Mouse (Mus musculus): ENCODE measurements around the gene Tab1. TPM values are rescaled to one million over a fixed set of nuclear protein-coding genes. Genes with fewer than 3 reads are reported as not detected.

The Tab1 gene
- total RNA-seq (2021) = 14.6 and 23.0 TPM in 2 replicates
- long read RNA-seq, experiment 1, transcript Tab1-201 (11 exons, 2,964 nt) = major isoform, 33 of 50 reads
- long read RNA-seq, experiment 1, partial matches to known transcripts = 6 of 50 reads
- long read RNA-seq, experiment 1, other reads (novel, unspliced or antisense) = 11 of 50 reads
- long read RNA-seq, experiment 2, transcript Tab1-201 (11 exons, 2,964 nt) = major isoform, 31 of 38 reads
- long read RNA-seq, experiment 2, partial matches to known transcripts = 1 of 38 reads
- long read RNA-seq, experiment 2, other reads (novel, unspliced or antisense) = 6 of 38 reads

DNA sequence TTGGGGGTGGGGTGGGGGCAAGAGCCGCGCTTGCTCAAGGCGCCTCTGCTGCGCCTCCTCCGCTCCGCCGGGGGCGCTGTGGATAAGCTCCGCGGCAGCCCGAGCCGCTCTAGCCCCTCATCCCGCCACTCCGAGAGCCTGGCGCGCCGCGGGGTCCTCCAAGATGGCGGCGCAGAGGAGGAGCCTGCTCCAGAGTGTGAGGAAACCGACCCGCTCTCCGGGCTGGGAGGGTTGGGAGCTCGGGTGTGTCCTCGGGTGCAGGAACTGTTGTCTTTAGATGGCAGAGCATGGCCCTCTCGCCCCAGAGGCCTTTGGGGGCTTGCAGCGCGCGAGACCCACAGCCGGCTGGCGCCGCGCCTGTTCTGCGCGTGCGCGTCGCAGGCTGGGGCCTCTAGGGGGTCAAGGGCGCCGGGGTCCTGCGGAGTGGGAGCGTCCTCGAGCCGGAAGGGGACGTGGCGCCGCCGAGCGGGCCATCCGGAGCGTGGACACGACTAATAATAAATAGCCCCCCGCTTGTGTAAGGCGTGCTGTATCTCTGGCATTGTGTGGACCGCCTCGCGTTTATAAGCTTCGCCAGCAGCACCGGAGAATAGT, at the start of gene Tab1:
Tab1 (plus strand) TSS at position 135 of the 594 bp plus-strand sequence.
- DNase-seq = peak; percentile 96

DNA sequence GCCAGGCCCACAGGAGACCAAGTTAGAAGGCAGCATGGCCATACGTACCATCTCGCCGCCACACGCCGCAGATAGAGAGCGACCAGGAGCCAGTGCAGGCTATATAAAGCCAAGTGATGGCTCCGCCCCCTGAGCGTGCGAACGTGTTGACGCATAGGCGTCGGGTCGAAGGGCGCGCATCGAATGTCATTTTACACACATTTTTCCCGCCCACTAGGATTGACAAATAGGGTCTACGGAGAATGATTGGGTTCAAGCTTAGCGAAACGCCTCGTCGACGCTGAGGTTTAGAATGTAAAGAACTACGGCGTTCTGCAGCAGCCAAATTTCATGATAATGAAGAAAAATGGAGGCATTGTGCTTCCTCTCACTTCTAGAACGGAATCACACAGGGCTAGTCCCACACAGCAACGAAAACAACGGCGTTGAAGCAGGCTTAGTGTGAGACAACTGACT, 49.6 kb upstream of the Tab1 start:
- peak; percentile 98 for DNase-seq

DNA sequence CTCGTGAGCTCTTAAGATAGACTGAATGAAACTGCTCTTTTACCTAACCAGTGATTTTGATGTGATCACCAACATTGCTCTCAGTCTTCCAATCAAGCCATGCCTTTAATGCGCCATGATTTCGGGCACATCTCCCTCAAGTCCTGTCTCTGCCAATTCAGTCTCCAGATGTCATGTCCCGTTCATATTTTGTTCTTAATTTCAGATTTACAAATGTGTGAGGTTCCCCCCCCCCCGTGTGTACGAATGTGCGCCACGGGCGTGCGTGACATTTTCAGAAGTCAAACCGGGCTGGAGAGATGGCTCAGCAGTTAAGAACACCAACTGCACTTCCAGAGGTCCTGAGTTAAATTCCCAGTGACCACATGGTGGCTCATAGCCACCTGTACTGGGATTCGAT, 49.2 kb upstream of the Tab1 start:
- DNase-seq = no peak

DNA sequence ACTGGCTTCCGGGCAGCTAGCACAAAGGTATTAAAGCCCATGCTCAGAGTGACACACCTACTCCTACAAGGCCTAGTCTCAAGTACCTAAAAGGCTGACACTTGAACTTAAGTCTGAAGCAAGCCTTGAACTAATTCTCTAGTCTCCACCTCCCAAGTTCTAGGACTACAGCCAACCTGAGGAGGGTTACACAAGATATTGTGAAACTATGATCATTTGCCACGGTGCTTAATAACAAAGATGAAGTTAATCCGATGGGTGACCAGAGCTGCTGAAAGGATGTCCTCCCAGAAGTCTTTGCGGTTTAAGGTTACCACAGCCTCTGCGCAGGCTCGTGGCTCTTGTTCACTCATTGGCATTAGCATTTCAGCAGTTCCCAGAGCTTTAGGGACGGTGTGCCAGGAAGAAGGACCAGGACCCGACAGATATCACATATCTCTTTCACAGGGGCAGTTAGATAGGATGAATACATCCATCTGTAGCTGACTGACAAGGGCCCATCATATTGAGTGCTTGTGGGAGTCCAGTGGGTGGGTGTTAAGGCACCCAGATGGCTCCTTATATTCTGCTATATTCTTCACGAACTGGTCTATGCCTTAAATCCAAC, 45.4 kb upstream of the Tab1 start:
- no peak for DNase-seq

DNA sequence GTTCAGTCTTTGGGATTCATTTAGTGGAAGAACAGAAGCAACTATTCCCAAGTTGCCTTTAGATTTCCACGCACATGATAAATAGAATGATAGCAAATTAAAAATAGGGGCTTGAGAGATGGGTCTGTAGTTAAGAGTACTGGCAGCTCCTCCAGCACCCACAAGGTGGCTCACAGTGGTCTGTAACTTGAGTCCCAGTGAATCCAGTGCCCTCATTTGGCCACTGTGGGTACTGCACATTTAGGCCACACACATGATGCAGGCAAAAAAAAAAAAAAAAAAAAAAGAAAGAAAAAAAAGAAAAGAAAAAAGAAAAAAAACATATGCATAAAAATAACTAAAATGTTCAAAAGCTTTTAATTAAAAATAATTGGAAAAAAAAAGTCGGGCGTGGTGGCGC, 44.3 kb upstream of the Tab1 start:
- peak; percentile 94 for DNase-seq

DNA sequence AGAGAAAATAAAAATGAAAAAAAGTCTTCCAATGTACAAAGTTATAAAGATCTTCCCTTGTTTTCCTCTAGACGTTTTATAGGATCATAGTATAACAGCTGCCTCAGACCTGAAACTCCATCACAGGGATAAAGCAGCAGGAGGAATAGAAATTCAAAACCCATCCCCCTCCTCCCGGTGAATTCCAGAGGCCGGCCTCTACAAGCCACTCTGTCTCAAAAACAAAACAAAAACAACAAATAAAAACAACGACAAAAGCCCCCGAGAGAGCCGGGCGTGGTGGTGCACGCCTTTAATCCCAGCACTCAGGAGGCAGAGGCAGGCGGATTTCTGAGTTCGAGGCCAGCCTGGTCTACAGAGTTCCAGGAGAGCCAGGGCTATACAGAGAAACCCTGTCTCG, 42.8 kb upstream of the Tab1 start:
- DNase-seq = no peak

DNA sequence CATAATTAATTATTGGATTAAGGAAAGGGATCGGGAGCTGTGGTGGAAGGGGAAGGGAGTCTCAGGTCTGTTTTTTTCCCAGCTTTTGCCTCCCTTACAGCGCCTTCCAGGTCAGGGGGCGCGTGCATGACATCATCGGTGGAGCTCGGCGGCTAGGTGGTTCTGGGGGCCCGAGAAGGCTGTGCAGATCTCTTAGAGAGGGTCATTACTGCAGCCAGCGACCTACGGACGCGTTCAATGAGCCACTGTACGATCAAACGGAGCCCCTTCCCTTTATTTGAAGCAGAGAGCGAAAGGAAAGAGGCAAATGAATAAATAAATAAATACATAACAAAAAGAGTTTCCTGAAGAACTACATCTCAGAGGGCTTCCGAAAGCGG, 42.2 kb upstream of the Tab1 start:
- DNase-seq = peak; percentile 55

DNA sequence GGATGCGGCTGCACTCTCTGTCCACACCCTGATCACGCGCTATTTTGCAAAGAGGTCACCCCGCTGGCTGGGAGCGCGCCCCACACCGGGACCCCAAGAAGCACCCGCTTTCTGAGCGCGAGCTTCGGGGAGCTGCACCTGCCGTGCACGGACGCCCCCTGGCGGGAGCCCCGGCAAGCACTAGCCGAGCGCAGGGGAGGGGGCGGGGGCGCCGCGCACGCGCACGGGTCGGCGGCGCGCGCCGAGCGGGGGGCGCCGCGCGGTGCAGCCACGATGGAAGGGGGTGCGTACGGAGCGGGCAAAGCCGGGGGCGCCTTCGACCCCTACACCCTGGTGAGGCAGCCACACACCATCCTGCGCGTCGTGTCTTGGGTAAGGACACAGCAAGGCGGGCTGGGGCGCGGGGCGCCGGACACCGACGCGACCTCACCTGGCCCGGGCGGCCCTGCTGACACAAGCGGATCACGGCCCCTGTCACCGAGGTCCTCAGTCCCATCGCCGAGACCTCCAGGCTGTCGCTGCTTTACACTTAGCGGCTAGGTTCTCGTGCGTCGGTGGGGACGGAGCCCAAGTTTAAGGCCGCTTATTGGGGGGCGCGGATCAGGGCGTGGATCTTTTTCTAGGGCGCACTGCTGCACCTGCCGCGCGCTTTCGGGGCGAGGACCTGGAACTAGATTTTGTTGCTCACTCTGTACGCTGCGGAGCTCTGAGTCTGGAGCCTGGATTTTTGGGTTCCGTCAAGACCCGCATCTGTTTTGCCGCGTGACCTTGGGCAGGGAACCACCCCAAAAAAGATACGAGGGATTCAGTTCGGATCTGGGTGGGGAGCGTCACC, 41.6 kb upstream of the Tab1 start, which contains the start of the genes Syngr1 and Rpl3:
Syngr1 (plus strand) TSS at position 214 of the 835 bp plus-strand sequence.
Rpl3 (minus strand) TSS at position 748 of the 835 bp plus-strand sequence.
- peak; percentile 90 for DNase-seq

DNA sequence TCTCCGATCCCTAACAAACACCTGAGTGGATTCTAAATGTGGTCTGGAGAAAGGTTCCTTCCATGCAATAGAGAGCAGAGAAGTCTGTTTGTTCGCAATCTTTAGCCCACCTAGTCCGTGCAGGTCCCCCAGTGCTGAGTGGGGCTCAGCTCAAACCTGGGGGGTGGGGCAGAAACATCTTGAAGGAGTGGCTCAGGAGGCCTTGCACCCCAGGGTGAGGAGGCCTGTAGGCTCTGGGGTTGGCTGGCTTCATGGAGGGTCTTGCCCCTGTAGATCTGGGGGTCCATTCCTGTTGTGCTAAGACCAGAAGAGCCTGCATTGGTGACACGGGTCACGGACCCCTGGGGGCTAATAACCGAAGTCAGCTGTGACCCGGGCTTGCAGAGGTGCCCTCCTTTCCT, 40.9 kb upstream of the Tab1 start:
- DNase-seq = no peak

DNA sequence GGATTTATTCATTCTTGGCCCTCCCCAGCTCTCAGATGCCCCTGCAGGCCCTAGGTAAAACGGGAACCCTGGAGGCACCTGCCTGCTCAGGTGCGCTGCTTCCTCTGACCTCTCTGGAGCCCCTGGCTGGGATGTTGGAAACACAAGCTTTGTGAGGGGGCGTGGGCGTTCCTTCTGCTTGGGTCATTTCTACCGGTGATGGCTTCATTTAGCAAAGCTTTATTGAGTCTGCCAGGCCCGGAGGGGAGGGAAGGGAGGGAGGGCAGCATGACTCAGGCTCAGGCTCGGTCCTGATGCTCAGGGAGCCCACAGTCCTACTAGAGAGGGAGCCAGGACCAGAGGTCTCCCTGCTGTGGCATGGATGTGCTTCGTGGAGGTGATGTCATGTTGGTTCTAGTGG, 40.3 kb upstream of the Tab1 start:
- DNase-seq = peak; percentile 69

DNA sequence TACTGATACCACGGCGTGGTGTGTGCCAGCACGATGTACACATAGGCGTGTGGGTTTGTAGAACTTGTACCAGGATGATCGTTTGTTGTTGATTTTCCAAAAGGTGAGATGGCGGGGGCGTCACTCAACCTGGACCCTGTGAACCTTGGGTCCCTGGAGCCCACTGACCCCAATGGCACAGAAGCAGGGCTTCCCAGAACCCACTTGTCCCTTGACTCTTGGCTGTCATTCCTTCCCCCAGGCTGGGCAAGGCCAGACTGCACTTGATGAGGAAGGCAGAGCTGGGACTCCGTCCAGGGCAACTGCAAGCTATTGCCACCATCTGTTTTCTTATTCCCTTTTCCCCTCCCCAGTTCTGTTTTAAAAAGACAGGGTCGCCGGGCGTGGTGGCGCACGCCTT, 38.7 kb upstream of the Tab1 start:
- DNase-seq = no peak

DNA sequence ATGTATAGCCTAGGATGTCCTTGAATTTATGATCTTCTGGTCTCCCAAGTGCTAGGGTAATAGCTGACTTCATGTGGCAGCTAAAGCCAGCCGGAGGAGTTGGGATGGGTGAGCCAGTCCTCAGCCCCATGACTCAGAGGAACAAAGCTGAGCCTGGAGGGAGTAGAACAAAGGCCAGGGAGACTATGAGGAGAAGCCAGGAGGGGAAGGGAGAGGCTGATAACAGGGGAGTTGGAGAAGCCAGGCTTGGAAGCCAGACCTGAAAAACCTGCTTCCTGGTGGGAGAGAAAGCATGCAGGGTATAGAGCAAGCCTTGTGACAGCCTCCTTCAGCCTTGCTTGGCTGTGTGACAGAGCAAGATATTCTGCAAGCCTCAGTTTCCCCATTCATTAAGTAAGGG, 37.3 kb upstream of the Tab1 start:
- no peak for DNase-seq

DNA sequence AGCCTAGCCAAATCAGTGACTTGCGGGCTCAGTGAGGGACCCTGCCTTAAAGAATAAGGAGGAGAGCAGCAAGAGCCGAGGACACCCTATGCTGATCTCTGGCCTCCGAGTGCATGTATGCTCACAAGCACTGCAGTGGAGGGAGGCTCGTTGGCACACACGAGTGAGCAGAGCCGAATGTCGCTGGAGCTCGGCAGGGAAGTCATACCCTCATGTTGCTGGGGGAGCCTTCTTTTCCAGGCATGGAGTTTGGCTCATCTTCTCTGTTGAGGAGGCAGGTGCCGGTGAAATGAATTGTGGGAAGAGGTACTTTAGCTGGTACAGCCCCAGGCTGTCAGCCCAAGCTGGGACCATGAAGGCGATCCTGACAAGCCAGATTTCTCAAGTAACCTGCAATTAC, 36.5 kb upstream of the Tab1 start:
- no peak for DNase-seq

DNA sequence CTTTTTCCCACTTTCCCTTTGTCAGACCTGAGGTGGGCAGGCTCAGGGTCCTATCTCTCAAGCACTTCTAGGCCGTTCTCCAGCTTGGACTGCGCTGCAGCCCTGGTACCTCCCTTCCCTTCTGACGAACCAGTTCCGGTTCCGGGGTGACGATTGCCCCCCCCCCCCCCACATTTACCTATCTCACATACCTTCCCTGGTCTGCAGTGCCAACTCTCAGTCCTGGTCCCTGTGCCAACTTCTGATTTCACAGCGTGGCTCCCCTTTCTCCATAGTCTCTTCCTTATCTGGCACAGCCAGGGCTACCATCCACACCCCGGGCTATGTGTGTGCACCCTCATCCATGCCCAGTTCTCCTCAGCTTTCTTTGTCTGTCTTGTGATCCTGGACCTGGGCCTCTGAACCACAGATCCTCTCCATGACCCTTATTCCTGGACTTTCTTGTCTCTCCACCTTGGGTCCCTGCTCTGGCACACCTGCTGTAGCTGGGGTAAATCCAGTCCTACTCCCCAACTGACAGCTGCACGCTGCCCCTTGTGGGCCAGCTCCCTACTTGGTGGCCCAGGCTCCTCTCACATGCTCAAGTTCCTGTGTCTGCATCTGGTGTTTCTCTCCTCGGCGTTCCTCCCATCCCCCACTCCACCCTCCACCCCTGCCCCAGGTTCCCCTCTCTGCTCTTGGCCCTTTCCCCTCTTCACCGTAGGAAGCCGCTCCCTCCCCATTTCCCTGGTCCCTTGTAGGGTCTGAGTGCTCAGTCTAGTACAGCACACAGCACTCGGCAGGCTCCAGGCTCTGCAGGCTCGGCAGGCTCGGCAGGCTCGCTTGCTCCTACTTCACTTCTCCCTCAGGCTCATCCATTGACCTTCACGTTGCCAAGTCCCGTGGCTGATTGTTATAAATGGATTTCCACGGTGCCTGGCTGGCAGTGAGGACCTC, 35.7 kb upstream of the Tab1 start:
- peak; percentile 80 for DNase-seq

DNA sequence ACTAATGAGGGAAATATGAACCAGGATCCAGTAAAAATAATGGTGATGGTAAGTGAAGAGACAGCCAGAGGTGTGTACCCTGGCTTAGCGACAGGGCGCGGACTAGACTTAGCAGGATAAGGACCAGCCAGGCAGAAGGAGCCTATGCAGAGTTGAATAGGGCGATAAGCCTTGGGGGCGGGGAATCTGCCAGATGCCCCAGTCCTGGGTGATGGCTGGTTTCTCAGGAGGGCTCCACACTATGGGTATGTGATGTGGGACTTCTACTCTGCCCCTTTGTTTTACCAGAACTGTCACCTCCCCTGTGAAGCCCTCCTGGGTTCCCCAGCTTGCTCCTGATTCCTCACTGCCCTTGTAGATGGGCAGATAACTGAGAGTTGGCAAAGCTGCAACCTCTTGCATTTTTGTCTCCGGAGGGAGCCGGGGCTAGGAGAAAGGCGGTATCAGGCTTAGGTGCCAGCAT, 34.9 kb upstream of the Tab1 start:
- no peak for DNase-seq

DNA sequence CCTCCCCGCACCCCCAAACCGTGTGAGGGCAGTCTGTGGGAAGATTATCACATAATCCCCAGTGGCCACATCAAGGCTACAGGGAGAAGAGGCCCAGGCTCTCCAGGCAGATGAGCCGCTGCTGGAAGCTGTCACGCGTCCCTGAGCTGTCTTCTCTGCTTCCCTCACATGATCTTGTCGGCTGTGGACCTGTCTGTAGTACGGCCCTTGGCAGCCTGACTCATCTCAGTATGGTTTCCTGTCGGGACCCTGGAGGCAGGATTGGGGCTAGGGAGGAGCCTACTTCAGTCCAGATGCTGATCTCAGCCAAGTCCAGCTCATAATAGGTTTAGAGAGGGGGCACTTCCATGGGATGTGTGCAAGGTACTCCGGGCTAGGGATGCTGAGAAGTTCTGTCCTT, 34.1 kb upstream of the Tab1 start:
- peak; percentile 76 for DNase-seq

DNA sequence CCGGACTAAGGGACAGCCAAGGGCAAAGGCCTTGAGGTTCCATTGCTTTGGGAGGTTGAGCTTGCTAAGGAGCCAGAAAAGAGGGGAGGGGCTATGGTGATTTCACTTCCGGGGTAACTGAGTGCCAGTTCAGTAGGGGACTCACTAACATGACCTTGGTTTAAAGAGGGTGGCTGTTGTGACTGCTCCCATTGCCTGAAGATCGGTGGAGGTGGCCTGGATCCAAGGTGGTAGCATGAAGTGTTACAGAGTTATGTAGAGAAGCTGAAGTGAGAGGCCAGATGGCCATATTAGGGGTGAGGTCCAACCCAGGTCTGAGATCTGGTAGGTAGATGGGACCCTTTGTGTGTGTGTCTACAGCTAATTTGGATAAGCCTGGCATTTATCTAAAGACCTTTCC, 33.5 kb upstream of the Tab1 start:
- DNase-seq = no peak

DNA sequence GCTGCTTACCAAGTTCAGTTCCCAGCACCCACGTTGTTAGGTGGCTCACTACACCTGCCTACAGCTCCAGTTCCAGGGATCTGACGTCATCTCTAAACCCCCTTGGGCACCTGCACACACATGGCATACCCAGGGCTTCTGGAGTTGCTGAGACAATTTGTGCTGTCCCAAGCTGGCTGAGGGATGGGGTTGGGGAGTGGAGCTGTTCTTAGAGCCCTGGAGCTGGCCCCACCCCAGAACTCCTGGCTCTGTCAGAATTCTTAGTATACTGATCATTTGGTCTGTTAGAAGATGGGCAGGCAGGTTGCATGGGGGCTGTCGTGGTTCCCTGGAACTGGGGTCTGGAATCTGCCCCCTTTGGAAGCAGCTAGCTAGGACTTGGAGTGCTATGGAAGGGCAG, 32.7 kb upstream of the Tab1 start:
- DNase-seq = no peak

DNA sequence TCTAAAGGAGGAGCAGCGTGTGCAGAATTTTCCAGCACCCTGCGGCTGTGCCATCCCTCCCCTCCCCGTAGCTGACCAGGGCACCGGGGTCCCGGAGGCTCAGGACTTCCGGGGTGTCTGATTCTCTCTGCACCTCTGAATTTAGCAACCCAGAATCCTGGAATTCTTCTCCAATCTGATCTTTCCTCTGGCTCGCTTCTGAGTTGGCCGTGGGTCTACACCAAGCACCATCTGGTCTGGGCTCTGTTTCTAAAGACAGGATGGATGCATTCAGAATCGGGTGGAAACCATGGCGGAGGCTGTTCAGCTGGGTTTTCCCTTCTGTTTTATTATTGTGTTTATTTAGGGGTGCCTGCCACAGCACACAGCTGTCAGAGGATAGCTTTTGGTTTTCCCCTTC, 32.1 kb upstream of the Tab1 start:
- no peak for DNase-seq

DNA sequence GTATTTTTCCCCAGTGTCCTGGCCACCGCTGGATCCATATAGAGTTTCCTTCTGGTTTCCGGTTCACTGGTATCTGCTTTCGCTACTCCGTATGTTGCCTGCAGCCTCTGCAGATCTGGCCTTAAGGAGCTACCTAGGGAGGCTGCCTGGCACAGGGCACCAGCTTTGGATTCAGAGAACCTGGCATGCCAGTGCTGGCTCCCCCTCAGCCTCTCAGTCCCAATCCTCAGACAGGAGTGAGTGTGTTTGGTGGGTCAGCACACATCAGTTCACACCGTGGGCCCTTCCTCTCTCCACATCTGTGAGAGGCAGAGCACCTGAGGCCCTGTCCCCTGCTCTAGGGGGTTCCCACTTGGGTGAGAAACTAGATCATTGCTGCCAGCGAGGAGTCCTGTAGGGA, 31.4 kb upstream of the Tab1 start:
- DNase-seq = no peak

DNA sequence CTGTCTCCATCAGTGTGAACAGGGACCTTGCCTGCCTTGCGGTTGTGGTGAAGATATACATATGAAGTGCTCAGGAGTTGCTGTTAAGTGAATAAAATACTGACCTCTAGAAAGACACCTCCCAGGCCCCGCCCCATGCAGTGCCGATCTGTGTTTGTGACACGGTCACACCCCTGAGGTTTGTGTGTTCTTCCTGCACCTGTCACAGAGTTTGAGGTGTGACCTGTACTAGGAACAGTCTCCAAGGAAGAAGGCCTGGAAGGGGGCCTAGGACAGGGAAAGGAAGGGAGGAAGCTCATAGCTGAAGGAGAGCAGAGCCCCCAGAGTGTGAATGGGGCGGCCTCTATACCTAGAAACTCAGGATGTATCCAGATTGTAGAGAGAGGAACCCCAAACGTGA, 30.4 kb upstream of the Tab1 start:
- DNase-seq = no peak

All from adrenal gland, postnatal 14 days (tissue).